Mouse (Mus musculus): ENCODE results near the gene Gabrd. TPM values are rescaled to one million over a fixed set of nuclear protein-coding genes. Genes with fewer than 3 reads are reported as not detected.

Gene Gabrd
- polyA plus RNA-seq (2015; fragmentation: Illumina TruSeq; extraction: RNeasy Lipid Tissue Mini Kit (QIAGEN cat#74804); ENCODE audit: insufficient read depth, low read depth, low replicate concordance): not detected

DNA sequence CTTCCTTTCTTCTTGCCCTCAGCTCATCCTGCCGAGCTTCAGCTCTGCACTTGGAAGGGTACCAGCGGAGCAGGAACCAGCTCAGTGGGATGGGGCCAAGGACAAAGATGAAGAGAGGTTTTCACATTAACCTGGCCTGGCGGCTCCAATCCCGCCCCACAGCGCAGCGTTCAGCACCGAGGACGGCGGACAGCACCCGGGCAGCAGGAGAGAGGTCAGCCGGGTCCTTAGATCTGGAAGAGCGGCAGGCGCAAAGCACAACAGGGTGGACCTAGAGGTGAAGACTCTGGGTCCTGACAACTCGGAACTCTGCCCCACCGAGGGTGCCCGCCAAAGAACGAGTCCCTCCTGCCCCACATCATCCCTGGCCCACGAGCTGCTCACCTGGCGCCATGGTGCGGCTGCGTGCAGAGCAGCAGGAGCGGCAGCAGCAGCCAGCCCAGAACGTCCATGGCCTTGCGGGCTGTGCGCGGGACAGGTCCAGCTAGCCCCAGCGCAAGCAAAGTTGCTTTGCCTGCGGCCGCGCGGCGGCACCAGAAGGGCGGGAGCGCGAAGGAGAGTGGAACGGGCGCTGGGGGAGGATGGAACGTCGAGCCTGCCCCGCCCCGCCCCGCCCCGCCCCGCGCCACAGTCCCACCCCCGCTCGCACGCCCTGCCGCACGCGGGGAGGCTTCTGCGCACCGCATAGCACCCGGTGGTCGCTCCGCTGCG lies at the start of gene Gabrd:
Gene Gabrd (minus strand): TSS at position 602 of the 711 bp plus-strand sequence.

DNA sequence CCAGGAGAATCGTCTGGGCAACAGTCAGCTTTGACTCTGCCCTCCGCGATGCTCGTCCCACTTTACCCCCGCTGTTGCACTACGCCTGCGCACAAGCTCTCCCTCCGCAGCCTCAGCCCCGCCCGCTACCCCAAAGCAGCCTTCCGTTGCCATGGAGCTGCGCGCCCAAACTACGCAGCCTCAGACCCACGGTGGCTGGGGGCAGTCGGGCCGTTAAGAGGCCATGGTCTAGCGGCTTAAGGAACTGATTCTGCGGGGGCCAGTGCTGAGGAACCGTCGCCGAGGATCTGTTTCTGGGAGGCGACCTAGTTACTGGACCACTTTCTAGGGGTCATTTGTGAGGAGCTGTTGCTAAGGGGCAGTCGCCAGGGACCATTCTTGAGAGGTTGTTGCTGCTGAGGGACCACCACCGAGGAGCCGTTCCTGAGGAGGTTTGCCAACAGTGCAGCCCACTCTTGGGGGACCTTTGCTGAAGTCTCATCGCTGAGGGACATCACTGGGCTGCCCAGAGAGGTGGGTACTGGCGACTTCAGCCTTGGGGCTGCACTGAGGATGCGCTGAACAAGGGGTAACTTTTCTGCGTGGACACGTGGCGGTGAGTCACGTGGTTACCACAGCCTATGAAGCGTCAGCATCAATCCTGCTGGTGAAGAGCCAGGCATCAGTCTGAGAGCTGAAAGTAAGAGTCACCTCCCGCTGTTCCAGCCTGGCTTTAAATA lies 11.3 kb upstream of the Gabrd start, which contains the start of gene Cfap74:
Gene Cfap74 (plus strand): TSS at position 133 of the 719 bp plus-strand sequence.

DNA sequence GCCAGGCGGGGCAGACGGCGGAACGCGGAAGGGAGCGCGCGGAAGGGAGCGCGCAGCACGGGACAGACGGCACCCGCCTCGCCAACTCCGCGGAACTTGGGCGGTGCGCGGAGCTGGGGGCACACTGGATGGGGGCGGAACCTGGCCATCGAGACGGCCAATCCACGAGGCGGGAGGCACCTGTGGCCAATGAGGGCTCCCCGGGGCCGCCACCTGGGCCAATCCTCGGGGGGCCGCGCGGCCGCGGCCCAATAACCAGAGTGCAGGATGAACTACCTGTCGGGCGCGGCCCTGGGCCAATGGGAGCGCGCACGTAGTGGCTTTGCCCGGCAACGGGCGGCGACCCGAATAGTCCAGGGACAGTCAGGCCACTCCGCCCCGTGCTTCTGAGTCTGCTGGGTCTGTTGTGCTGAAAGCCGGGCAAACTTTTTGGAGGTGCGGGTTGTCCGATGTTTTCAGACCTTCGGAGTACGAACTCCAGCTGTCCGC lies 36.6 kb downstream of the Gabrd start, which contains the start of gene Prkcz:
Gene Prkcz (minus strand): TSS at position 59 of the 489 bp plus-strand sequence.

Other genes starting within 250 kb of the Gabrd start
- gene Ski, start 175.5 kb downstream of the Gabrd start, polyA plus RNA-seq (2015; fragmentation: Illumina TruSeq; extraction: RNeasy Lipid Tissue Mini Kit (QIAGEN cat#74804); ENCODE audit: insufficient read depth, low read depth, low replicate concordance): 15.0 TPM
- gene Faap20, start 148.3 kb downstream of the Gabrd start, polyA plus RNA-seq (2015; fragmentation: Illumina TruSeq; extraction: RNeasy Lipid Tissue Mini Kit (QIAGEN cat#74804); ENCODE audit: insufficient read depth, low read depth, low replicate concordance): 16.6 TPM
- gene Prkcz, start 36.8 kb downstream of the Gabrd start, polyA plus RNA-seq (2015; fragmentation: Illumina TruSeq; extraction: RNeasy Lipid Tissue Mini Kit (QIAGEN cat#74804); ENCODE audit: insufficient read depth, low read depth, low replicate concordance): 7.4 TPM
- 1.4 TPM for gene Cfap74, start 11.1 kb upstream of the Gabrd start, polyA plus RNA-seq (2015; fragmentation: Illumina TruSeq; extraction: RNeasy Lipid Tissue Mini Kit (QIAGEN cat#74804); ENCODE audit: insufficient read depth, low read depth, low replicate concordance)
- 0.96 TPM for gene Tmem52, start 71.0 kb upstream of the Gabrd start, polyA plus RNA-seq (2015; fragmentation: Illumina TruSeq; extraction: RNeasy Lipid Tissue Mini Kit (QIAGEN cat#74804); ENCODE audit: insufficient read depth, low read depth, low replicate concordance)
- gene Gnb1, start 93.2 kb upstream of the Gabrd start, polyA plus RNA-seq (2015; fragmentation: Illumina TruSeq; extraction: RNeasy Lipid Tissue Mini Kit (QIAGEN cat#74804); ENCODE audit: insufficient read depth, low read depth, low replicate concordance): 41.1 TPM
- gene Nadk, start 164.3 kb upstream of the Gabrd start, polyA plus RNA-seq (2015; fragmentation: Illumina TruSeq; extraction: RNeasy Lipid Tissue Mini Kit (QIAGEN cat#74804); ENCODE audit: insufficient read depth, low read depth, low replicate concordance): 23.1 TPM
- 2.6 TPM for gene Slc35e2, start 203.3 kb upstream of the Gabrd start, polyA plus RNA-seq (2015; fragmentation: Illumina TruSeq; extraction: RNeasy Lipid Tissue Mini Kit (QIAGEN cat#74804); ENCODE audit: insufficient read depth, low read depth, low replicate concordance)
- gene Cdk11b, start 226.7 kb upstream of the Gabrd start, polyA plus RNA-seq (2015; fragmentation: Illumina TruSeq; extraction: RNeasy Lipid Tissue Mini Kit (QIAGEN cat#74804); ENCODE audit: insufficient read depth, low read depth, low replicate concordance): 36.0 TPM
- not detected for gene Gm10563, start 247.3 kb upstream of the Gabrd start, polyA plus RNA-seq (2015; fragmentation: Illumina TruSeq; extraction: RNeasy Lipid Tissue Mini Kit (QIAGEN cat#74804); ENCODE audit: insufficient read depth, low read depth, low replicate concordance)